Mouse (Mus musculus): ENCODE data around the gene Myt1l. TPM values are rescaled to one million over a fixed set of nuclear protein-coding genes. Genes with fewer than 3 reads are reported as not detected.

The Myt1l gene
- polyA plus RNA-seq, 1 experiment = not detected

GRCm38 (mm10) chr12:29860986-29861385 is 332.8 kb downstream of the Myt1l start:
- TF ChIP-seq POLR2A (IDR thresholded peaks at IDR 0.05; ENCODE audit: borderline replicate concordance, control insufficient read depth, low read depth, low read length) (no peak), CTCF (IDR thresholded peaks at IDR 0.05; ENCODE audit: control insufficient read depth, insufficient read depth, low read length) (no peak)
- Histone ChIP-seq H3K4me1 (ENCODE audit: control insufficient read depth, insufficient read depth, low read length) (no peaks in the 10 kb centered on the region), H3K4me3 (replicated peaks; ENCODE audit: control insufficient read depth, low read depth, low read length) (no peak overlapping the region), H3K27ac (ENCODE audit: control insufficient read depth, insufficient read depth, low read depth, low read length, poor library complexity) (no peak overlapping the region)
- 43% methylated on average over 2 of the region's 2 CpGs for WGBS

- no peak overlapping the region for H3K27ac ChIP-seq (ENCODE audit: control insufficient read depth, insufficient read depth, low read depth, low read length, poor library complexity)
- no peaks in the 10 kb centered on the region for H3K4me1 ChIP-seq (ENCODE audit: control insufficient read depth, insufficient read depth, low read length)
- 82% methylated on average over 4 of the region's 4 CpGs for whole genome bisulfite sequencing
- H3K4me3 ChIP-seq (replicated peaks; ENCODE audit: control insufficient read depth, low read depth, low read length) = no peak overlapping the region
- TF ChIP-seq POLR2A (IDR thresholded peaks at IDR 0.05; ENCODE audit: borderline replicate concordance, control insufficient read depth, low read depth, low read length) = no peak
- no peak for TF ChIP-seq CTCF (IDR thresholded peaks at IDR 0.05; ENCODE audit: control insufficient read depth, insufficient read depth, low read length)
These were observed 340.1 kb downstream of the Myt1l start for GRCm38 (mm10) chr12:29868295-29868694.

GRCm38 (mm10) chr12:29868781-29869180 is 340.6 kb downstream of the Myt1l start:
- no peak overlapping the region for H3K27ac ChIP-seq (ENCODE audit: control insufficient read depth, insufficient read depth, low read depth, low read length, poor library complexity)
- TF ChIP-seq POLR2A (IDR thresholded peaks at IDR 0.05; ENCODE audit: borderline replicate concordance, control insufficient read depth, low read depth, low read length) = no peak
- TF ChIP-seq CTCF (IDR thresholded peaks at IDR 0.05; ENCODE audit: control insufficient read depth, insufficient read depth, low read length) = no peak
- 70% methylated on average over 9 of the region's 9 CpGs for WGBS
- H3K4me1 ChIP-seq (ENCODE audit: control insufficient read depth, insufficient read depth, low read length) = no peaks in the 10 kb centered on the region
- no peak overlapping the region for H3K4me3 ChIP-seq (replicated peaks; ENCODE audit: control insufficient read depth, low read depth, low read length)

DNA sequence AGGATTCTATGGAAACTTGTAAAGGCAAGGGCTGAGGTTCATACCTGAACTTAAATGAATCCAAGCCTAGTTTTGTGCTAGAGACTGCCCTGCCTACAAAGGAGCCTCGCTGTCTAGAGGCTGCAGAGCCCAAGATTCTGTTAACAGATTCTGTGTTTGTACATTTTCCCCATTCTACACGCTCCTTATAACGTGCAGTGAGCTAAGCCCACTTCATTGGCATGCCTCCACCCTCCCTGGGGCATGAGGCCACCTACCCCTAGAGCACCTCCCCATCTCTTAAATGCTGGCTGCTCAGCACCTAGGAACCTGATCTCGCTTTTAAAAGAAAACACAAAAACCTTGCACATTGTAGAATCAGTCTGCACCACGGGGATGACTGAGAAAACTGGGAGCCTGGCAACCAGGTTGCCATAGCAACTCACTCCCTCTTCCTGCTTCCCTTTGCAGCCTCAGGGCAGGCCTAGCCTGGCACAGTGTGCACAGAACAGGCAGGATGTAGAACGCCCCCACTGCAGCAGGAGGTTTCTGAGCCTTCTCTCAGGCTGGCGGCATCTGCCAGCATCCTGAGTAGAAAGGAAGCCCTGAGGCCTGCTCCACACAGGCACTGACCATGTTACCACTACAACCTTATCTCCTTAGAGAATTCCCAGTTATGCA is 344.1 kb downstream of the Myt1l start:
- TF ChIP-seq CTCF (IDR thresholded peaks at IDR 0.05; ENCODE audit: control insufficient read depth, insufficient read depth, low read length) = no peak
- TF ChIP-seq POLR2A (IDR thresholded peaks at IDR 0.05; ENCODE audit: borderline replicate concordance, control insufficient read depth, low read depth, low read length) = no peak
- Histone ChIP-seq H3K4me3 (replicated peaks; ENCODE audit: control insufficient read depth, low read depth, low read length) (no peak overlapping the region), H3K4me1 (ENCODE audit: control insufficient read depth, insufficient read depth, low read length) (no peaks in the 10 kb centered on the region), H3K27ac (ENCODE audit: control insufficient read depth, insufficient read depth, low read depth, low read length, poor library complexity) (no peak overlapping the region; the same call in 1 of the 2 replicates)
- WGBS = 34% methylated on average over 7 of the region's 7 CpGs

GRCm38 (mm10) chr12:29873281-29873772 is 345.1 kb downstream of the Myt1l start:
- TF ChIP-seq CTCF (IDR thresholded peaks at IDR 0.05; ENCODE audit: control insufficient read depth, insufficient read depth, low read length) (no peak), POLR2A (IDR thresholded peaks at IDR 0.05; ENCODE audit: borderline replicate concordance, control insufficient read depth, low read depth, low read length) (no peak)
- Histone ChIP-seq H3K4me3 (replicated peaks; ENCODE audit: control insufficient read depth, low read depth, low read length) (no peak overlapping the region), H3K4me1 (ENCODE audit: control insufficient read depth, insufficient read depth, low read length) (no peaks in the 10 kb centered on the region), H3K27ac (ENCODE audit: control insufficient read depth, insufficient read depth, low read depth, low read length, poor library complexity) (no peak overlapping the region)
- WGBS = 50% methylated on average over 1 of the region's 1 CpGs

DNA sequence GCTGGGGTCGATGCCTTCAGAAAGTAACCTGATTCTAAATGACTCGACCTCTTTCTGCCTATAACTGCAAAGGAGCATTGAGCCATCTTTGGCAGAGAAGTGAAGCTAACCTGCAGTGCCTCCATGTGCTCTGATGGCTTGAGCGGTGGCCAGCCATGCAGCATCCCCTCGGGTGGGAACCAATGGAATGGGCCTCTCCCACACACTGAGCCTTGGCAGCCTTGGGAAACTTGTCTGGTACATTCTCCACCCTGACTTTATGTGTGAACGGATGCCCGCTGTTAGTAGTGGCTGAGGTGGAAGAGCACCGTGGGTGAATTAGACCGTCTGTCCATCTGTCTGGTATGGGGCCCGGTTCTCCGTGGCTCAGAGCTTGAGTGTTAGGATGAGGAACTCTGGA is 349.8 kb downstream of the Myt1l start:
- Histone ChIP-seq H3K27ac (ENCODE audit: control insufficient read depth, insufficient read depth, low read depth, low read length, poor library complexity) (no peak overlapping the region), H3K4me1 (ENCODE audit: control insufficient read depth, insufficient read depth, low read length) (no peaks in the 10 kb centered on the region), H3K4me3 (replicated peaks; ENCODE audit: control insufficient read depth, low read depth, low read length) (no peak overlapping the region)
- WGBS = 82% methylated on average over 10 of the region's 10 CpGs
- no peak for TF ChIP-seq CTCF (IDR thresholded peaks at IDR 0.05; ENCODE audit: control insufficient read depth, insufficient read depth, low read length)
- TF ChIP-seq POLR2A (IDR thresholded peaks at IDR 0.05; ENCODE audit: borderline replicate concordance, control insufficient read depth, low read depth, low read length) = no peak

DNA sequence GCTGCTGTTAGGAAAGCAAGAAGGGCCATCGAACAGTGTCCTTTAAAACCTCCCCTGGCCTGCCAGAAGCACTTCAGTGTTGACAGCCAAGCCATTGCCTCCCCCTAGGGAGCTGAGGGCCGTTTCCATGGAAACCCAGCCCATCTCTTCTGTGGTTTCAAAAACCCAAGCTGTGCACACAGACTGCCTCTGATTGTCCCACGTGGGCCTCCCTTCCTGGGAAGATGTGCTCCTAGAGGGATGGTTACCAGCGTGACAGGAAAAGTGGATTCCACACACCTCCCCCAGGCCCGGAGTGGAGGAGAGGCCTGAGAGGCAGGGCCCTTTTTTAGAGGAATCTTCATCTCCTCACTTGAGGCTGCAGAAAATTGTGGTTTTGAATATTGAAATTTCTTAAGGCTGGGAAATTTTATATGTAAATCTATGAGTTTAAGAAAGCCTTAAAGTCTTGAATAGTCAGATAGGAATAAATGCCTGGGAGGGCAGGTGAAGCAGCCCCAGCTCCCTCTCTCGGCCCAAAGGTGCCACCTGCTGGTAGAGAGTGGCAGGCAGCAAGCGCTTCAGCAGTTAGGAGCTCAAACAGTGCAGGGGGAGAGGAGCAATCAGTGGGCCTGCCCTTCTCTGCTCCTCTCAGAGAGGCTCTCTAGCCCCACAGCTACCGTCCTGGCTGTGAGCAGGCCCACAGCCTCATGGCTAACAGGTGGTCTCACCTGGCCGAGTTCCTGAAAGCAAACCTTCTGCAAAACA is 354.9 kb downstream of the Myt1l start:
- no peaks in the 10 kb centered on the region for H3K4me1 ChIP-seq (ENCODE audit: control insufficient read depth, insufficient read depth, low read length)
- WGBS = 29% methylated on average over 9 of the region's 9 CpGs
- H3K4me3 ChIP-seq (replicated peaks; ENCODE audit: control insufficient read depth, low read depth, low read length) = no peak overlapping the region
- H3K27ac ChIP-seq (ENCODE audit: control insufficient read depth, insufficient read depth, low read depth, low read length, poor library complexity) = no peak overlapping the region
- 0 out of 2 replicates have a peak, but pooled peaks have one; percentile 17 for TF ChIP-seq CTCF (IDR thresholded peaks at IDR 0.05; ENCODE audit: control insufficient read depth, insufficient read depth, low read length)
- no peak for TF ChIP-seq POLR2A (IDR thresholded peaks at IDR 0.05; ENCODE audit: borderline replicate concordance, control insufficient read depth, low read depth, low read length)

- no peak for TF ChIP-seq CTCF (IDR thresholded peaks at IDR 0.05; ENCODE audit: control insufficient read depth, insufficient read depth, low read length)
- TF ChIP-seq POLR2A (IDR thresholded peaks at IDR 0.05; ENCODE audit: borderline replicate concordance, control insufficient read depth, low read depth, low read length) = no peak
- H3K4me3 ChIP-seq (replicated peaks; ENCODE audit: control insufficient read depth, low read depth, low read length) = no peak overlapping the region
- no peak overlapping the region for H3K27ac ChIP-seq (ENCODE audit: control insufficient read depth, insufficient read depth, low read depth, low read length, poor library complexity)
- 70% methylated on average over 5 of the region's 5 CpGs for WGBS
- no peaks in the 10 kb centered on the region for H3K4me1 ChIP-seq (ENCODE audit: control insufficient read depth, insufficient read depth, low read length)
These were observed 356.2 kb downstream of the Myt1l start for GRCm38 (mm10) chr12:29884376-29884775.
